Mouse (Mus musculus) hindbrain, postnatal 0 days (tissue): ENCODE measurements around the gene Cep128. TPM values are rescaled to one million over a fixed set of nuclear protein-coding genes. Genes with fewer than 3 reads are reported as not detected.

Source experiments
- ATAC-seq: fragments of 200-750 bp; cut with Nextera tagmentation; 2 replicates; pipeline ENCODE4 v1.8.0; 2017; ENCODE audit warnings: mild to moderate bottlenecking, moderate TSS enrichment, moderate library complexity
- DNase-seq: peaks from one replicate; pipeline ENCODE4 v3.0.0-alpha.2; 2015; ENCODE audit warnings: low spot score
- H3K27ac ChIP-seq: fragments of 300-500 bp; sonication (generic); 2 replicates; pipeline ENCODE4 v1.5.1; 2014; ENCODE audit warnings: mild to moderate bottlenecking
- H3K27me3 ChIP-seq: fragments of 300-500 bp; sonication (generic); 2 replicates; pipeline ENCODE4 v1.6.1; 2014; ENCODE audit warnings: low read length, mixed read lengths; ENCODE audit not compliant: insufficient read depth
- H3K36me3 ChIP-seq: fragments of 300-500 bp; sonication (generic); 2 replicates; pipeline ENCODE4 v1.6.1; 2014; ENCODE audit warnings: low read length, mixed read lengths; ENCODE audit not compliant: insufficient read depth
- H3K4me1 ChIP-seq: fragments of 300-500 bp; sonication (generic); 2 replicates; pipeline ENCODE4 v1.6.1; 2014; ENCODE audit warnings: antibody characterized with exemption, low read length, mixed read lengths; ENCODE audit not compliant: insufficient read depth
- H3K4me2 ChIP-seq: fragments of 300-500 bp; sonication (generic); 2 replicates; pipeline ENCODE4 v1.6.1; 2014; ENCODE audit warnings: low read depth, mild to moderate bottlenecking, low read length, moderate library complexity, mixed read lengths
- H3K4me3 ChIP-seq: fragments of 300-500 bp; sonication (generic); 2 replicates; pipeline ENCODE4 v1.5.1; 2014; ENCODE audit warnings: low read length
- H3K9ac ChIP-seq: fragments of 300-500 bp; sonication (generic); replicated peaks from 2 replicates; pipeline ENCODE4 v1.6.1; 2014; ENCODE audit warnings: mild to moderate bottlenecking, low read length, moderate library complexity, mixed read lengths
- H3K9me3 ChIP-seq: fragments of 300-500 bp; sonication (generic); 2 replicates; pipeline ENCODE4 v1.6.1; 2016; ENCODE audit warnings: low read length, mixed read lengths
- CTCF ChIP-seq: IDR thresholded peaks from 2 replicates; pipeline ENCODE4 v1.5.1; 2016; ENCODE audit warnings: antibody characterized with exemption, control low read depth, low read depth
- WGBS: fragments of 180-500 bp; shearing (Covaris S2); extraction: QIAGEN DNeasy Blood & Tissue Kit; methylation state at CpG from one replicate; pipeline ENCODE4 v1.1.7; 2014; 5-methylcytosine and 5-hydroxymethylcytosine counted together
- polyA plus RNA-seq: library from polyadenylated mRNA; unstranded; fragments of >200 nt; fragmentation: Nextera tagmentation; extraction: Ambion mirVana; gene quantifications from 2 replicates; pipeline ENCODE4 v1.2.1, GENCODE M21; 2015
- total RNA-seq: library from RNA; depleted of rRNA; stranded (reverse); fragments of >200 nt; gene quantifications from 2 replicates; pipeline ENCODE4 v1.2.3, GENCODE M21; 2014

Cep128 gene
- total and polyA plus RNA-seq, 2 experiments from 2014 or later, result 3.0 to 4.4 TPM

GRCm38 (mm10) chr12:91171613-91172012, 212.6 kb downstream of the Cep128 start:
- no peak for TF ChIP-seq CTCF
- DNase-seq (no peak), ATAC-seq (no peak)
- H3K4me3 ChIP-seq, result no peak overlapping the region
- no peaks in the 10 kb centered on the region for H3K9me3 ChIP-seq
- no peaks in the 10 kb centered on the region for H3K4me1 ChIP-seq
- WGBS, result 64% methylated on average over 3 of the region's 3 CpGs
- H3K27me3 ChIP-seq, result no peaks in the 10 kb centered on the region
- no peaks in the 10 kb centered on the region for H3K36me3 ChIP-seq
- H3K4me2 ChIP-seq, result no peak overlapping the region
- H3K9ac ChIP-seq, result no peak overlapping the region
- no peak overlapping the region for H3K27ac ChIP-seq

DNA sequence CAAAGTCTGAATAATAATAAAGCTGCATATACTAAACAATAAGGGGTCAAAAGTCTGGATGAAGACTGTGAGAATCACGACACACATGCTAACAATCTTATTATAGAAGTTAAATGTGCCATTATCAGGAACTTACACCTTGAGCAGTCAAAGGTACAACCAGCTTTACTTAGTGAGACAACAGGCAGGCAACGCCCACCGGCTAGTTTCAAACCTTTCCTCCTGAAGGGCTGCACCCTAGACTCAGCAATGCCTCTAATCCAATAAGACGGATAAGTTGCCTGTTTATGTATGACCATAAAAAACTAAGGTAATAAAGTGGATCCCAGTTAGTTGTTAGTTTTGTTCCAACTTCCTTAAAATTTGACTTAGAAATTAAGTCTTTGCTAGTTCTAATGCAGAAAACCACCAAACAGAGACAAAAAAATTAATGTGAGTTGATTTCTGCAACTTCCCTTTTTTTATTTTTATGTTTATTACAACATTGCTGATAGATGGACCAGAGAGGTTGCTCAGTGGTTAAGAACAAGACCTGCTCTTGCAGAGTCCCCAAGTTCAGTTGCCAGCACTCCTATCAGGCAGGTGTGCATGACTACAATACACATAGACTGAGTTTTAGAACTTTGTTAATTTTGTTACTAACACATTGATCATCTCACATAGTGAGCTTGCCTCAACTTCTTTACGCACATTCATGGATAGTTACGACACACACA, 223.0 kb downstream of the Cep128 start:
- TF ChIP-seq CTCF, result no peak
- H3K4me2 ChIP-seq, result no peak overlapping the region

DNA sequence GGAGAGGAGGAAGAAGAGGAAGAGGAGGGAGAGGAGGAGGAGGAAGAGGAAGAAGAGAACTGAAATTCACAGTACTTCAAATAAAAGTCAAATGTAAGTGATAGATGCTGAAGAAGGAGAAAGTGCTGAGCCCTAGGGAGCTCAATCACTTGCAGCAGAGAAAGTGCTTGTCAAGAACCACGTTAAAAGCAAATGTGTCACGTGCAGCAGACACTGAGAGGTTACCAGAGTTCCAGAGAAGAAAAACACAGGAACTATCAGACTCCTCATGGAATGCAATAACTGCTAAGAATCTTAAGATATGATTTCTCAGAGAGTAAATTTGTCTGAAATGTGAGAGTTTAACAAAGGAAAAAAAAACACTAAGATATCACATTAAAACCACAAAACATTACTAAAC, 225.7 kb downstream of the Cep128 start:
- H3K36me3 ChIP-seq, result no peaks in the 10 kb centered on the region
- no peak overlapping the region for H3K9ac ChIP-seq
- 59% methylated on average over 2 of the region's 2 CpGs for WGBS

More for the DNA sequence above, 223.0 kb downstream of the Cep128 start:
- Histone ChIP-seq H3K4me1 (no peaks in the 10 kb centered on the region), H3K27ac (no peak overlapping the region), H3K9me3 (no peaks in the 10 kb centered on the region), H3K36me3 (no peaks in the 10 kb centered on the region), H3K27me3 (no peaks in the 10 kb centered on the region), H3K9ac (no peak overlapping the region), H3K4me3 (no peak overlapping the region)
- DNase-seq (no peak), ATAC-seq (no peak)
- WGBS, result 85% methylated on average over 6 of the region's 6 CpGs

GRCm38 (mm10) chr12:91154052-91154451, 230.2 kb downstream of the Cep128 start:
- WGBS, result 79% methylated on average over 7 of the region's 7 CpGs
- Histone ChIP-seq H3K4me3 (no peak overlapping the region), H3K27me3 (no peaks in the 10 kb centered on the region), H3K9me3 (no peaks in the 10 kb centered on the region), H3K4me1 (no peaks in the 10 kb centered on the region), H3K27ac (no peak overlapping the region), H3K36me3 (no peaks in the 10 kb centered on the region), H3K9ac (no peak overlapping the region), H3K4me2 (no peak overlapping the region)
- DNase-seq, result no peak
- no peak for ATAC-seq
- no peak for TF ChIP-seq CTCF

More for the DNA sequence above, 225.7 kb downstream of the Cep128 start:
- Histone ChIP-seq H3K4me3 (no peak overlapping the region), H3K27me3 (no peaks in the 10 kb centered on the region), H3K4me2 (no peak overlapping the region), H3K4me1 (no peaks in the 10 kb centered on the region), H3K27ac (no peak overlapping the region), H3K9me3 (no peaks in the 10 kb centered on the region)
- no peak for TF ChIP-seq CTCF
- DNase-seq (no peak), ATAC-seq (no peak)

GRCm38 (mm10) chr12:91149152-91149551, 235.1 kb downstream of the Cep128 start:
- H3K9ac ChIP-seq, result no peak overlapping the region
- no peak overlapping the region for H3K4me3 ChIP-seq
- WGBS, result 39% methylated on average over 3 of the region's 3 CpGs
- no peak for TF ChIP-seq CTCF
- H3K27ac ChIP-seq, result no peak overlapping the region
- H3K9me3 ChIP-seq, result no peaks in the 10 kb centered on the region
- H3K36me3 ChIP-seq, result no peaks in the 10 kb centered on the region
- no peaks in the 10 kb centered on the region for H3K27me3 ChIP-seq
- ATAC-seq (no peak), DNase-seq (peak; percentile 27)
- H3K4me1 ChIP-seq, result no peaks in the 10 kb centered on the region
- no peak overlapping the region for H3K4me2 ChIP-seq

GRCm38 (mm10) chr12:91134740-91135517, 249.3 kb downstream of the Cep128 start:
- DNase-seq (peak; percentile 8), ATAC-seq (no peak)
- H3K9me3 ChIP-seq, result no peaks in the 10 kb centered on the region
- no peaks in the 10 kb centered on the region for H3K36me3 ChIP-seq
- 69% methylated on average over 8 of the region's 8 CpGs for WGBS
- no peaks in the 10 kb centered on the region for H3K4me1 ChIP-seq
- no peak overlapping the region for H3K27ac ChIP-seq
- H3K4me3 ChIP-seq, result no peak overlapping the region
- no peak overlapping the region for H3K9ac ChIP-seq
- no peak overlapping the region for H3K4me2 ChIP-seq
- no peak for TF ChIP-seq CTCF
- H3K27me3 ChIP-seq, result no peaks in the 10 kb centered on the region

DNA sequence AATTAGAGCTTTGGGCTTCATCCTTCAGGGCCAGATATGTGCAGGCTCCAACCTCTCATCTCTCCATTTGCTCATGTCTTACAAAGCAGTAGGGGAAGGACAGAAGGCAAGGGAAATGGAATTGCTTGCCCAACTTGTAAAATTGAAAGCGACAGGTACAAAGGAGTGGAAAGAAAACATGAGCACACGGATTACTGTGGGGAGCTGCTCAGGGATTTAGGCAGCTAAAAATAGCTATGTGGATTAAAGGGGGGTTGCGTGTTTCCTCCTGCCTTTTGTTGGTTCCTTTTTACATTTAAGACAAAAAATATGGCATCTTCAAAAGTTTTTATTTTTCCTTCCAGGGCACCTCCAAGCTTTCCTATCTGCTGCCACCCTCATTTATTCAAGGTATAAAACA, 269.2 kb downstream of the Cep128 start:
- Histone ChIP-seq H3K4me3 (no peak overlapping the region), H3K27ac (no peak overlapping the region), H3K27me3 (no peaks in the 10 kb centered on the region), H3K9me3 (no peaks in the 10 kb centered on the region), H3K9ac (no peak overlapping the region), H3K4me2 (no peak overlapping the region), H3K4me1 (no peaks in the 10 kb centered on the region), H3K36me3 (no peaks in the 10 kb centered on the region)
- no peak for TF ChIP-seq CTCF
- DNase-seq, result no peak
- 64% methylated on average over 3 of the region's 3 CpGs for WGBS
- ATAC-seq, result no peak
